Mouse (Mus musculus): ENCODE data around the gene Slc30a3.

GRCm38 (mm10) chr5:31153516-31154151, 45.6 kb upstream of the Slc30a3 start:
- TF ChIP-seq CTCF (IDR thresholded peaks at IDR 0.05; ENCODE audit: borderline replicate concordance, insufficient read depth, low read depth, low read length) (no peak), POLR2A (IDR thresholded peaks at IDR 0.05; ENCODE audit: borderline replicate concordance, insufficient read depth, low read length) (no peak)

Data from cerebellum, adult 2 months (tissue).